Mouse (Mus musculus) mature B cell (primary cell): ENCODE results near the gene Cenpp.

Source experiments
- in situ Hi-C: fragments of 300-500 bp; cut with MboI; formaldehyde crosslinking; loops from 2 replicates; pipeline ENCODE4 v1.14.3; 2019

The Cenpp gene

DNA sequence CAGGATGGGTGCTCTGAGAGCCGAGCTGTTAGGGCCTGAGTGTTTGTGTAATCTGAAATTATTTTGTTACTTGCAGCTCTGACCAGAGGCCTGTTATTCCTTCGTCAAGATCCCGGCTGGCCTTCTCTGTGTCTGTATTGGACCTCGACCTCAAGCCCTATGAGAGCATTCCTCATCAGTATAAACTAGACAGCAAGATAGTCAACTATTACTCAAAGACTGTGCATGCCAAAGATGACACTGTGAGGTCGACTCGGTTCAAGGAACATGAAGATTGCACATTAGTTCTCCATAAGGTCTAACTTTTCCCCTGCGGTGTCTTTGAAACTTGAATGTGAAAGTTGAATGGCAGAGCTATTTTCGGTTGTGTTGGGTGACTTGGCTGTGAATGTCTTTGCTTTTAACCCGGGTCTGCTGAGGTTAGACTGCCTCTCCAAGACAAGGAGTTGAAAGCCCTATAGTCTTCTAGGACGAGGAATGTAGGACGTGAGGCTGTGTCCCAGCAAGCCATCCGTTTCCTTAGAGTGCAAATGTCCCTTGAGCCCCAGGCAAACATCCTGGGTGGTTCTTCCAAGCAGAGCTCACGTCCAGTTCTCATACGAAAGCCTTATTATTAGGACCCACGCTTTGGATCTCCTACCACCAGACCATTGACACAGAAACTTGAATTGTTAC is 191.0 kb downstream of the Cenpp start:
- in situ Hi-C loops, result no loop called here

DNA sequence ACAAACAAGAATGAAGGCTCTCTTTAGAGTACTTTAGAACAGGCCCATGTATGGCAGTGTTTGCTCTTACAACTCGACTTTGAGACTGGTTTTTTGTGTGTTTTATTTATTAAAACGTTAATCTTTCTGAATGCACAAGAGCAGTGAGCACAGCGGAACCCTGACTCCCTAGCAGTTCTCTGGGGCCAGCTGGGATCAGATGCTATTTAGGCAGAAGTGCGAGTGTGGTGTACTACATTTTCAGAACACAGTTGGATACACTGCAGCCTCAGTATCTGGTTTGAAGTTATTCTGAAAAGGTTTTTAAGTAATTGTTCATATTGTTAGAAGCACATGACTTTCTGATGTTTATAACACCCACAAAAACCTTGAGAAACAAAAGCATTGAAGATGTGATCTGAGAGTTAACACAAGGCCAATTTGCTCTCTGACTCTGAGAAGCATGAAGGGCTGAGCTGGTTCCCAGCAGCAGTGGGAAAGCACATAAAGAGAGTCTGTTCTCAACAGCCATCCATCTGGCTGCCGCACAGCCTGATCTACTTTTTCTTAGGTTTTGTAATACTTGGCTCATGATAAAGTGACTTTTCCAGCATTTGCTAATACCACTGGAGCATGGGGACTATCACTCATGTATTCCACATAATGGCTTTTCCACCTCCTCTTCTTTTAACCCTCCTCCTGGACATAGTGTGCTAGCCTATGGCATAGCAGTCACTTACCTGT is 191.7 kb downstream of the Cenpp start:
- in situ Hi-C loops, result no loop called here

DNA sequence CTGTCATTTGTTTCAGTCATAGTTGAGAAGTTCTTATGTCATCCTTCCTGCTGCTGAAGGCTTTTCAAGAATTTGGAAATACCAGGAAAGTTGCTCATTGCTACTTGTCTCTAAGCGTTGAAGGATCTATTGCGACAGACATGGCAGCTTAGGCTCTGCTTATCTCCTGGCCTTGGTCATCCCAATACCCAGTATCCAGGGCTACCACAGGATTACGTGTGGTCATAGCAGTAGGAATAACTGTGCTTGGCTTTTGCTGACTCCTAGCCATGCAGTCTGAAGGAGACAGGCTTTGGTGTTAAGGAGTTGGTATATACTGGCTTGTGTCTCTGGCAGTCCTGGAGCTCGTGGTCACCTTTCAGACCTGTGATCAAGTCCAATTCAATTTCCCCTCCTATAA is 192.3 kb downstream of the Cenpp start:
- in situ Hi-C loops, result no loop called here

DNA sequence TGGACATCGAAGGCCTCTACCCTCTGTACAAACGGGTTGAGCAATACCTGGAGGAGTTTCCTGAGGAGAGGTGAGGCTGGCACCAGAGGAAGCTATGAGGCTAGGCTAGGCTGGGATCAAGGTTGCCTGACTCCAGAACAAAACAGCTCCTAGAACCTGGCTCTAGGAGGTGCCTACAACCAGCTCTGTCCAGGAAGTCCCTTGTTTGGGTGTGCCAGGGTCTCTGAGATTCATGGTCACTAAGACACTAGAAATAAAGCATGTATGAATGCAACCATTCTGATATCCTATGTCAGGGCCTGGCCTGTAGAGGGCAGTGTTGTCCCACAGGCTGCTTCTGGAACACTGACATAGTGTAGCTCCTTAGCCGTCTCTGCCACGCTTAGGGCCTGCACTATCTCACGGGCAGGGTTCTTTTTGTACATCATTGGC is 203.3 kb downstream of the Cenpp start:
- in situ Hi-C loops, result no loop called here

DNA sequence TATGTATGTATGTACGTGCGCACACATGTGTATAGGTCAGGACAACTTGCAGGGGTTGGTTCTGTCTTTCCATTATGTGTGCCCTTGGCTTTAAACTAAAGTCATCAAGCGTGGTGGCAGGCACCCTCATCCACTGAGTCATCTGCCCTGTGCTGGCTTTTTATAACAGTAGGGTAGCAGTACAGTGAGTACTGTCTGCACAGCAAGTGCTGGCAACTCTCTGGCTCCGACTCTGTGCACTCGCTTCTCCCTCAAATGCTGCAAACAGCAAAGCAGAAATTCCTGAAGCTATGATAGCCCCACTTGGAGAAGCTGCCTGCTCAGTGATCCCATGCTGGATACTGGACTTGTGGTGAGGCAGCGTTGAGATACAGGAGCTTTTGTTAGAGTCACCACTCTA is 208.1 kb downstream of the Cenpp start:
- in situ Hi-C loops, result no loop called here

DNA sequence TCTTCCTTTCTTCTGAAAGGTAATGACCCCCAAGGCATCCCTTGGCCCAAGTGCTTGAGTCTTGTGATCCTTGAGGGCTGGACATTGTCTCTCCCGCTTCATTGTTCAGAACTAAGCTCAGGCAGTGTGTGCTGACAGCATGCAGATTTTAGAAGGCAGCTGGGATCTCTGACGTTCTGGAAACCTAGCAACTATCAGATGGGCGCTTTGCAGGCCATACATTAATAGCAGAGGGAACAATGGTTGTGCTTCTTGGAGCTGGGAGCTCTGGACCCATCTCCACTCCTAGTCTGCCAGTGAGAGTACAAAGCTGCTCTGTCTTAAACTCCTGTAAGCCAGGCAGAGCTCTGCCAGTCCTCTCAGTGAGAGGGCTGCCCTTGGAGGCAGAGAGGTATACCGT is 216.4 kb downstream of the Cenpp start:
- in situ Hi-C loops, result no loop called here

DNA sequence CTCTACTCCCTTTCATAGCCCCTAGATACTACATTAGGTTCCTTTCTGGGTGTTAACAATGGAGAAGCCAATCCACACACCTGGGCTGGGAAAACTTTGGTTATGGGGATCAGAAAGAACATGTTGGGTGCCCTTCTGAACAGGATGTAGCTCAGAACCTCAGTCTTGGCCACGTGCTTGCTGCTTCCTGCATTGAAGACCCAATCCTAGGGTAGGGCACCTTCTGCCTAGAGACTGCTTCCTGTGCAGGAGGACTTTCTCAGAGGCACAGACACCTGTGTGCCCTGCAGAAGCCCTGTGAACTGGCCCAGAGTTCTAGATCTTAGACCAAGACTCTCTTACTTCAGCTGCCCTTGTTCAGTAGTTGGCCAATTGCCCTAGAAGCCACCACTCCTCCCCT is 216.8 kb downstream of the Cenpp start:
- in situ Hi-C loops, result no loop called here

DNA sequence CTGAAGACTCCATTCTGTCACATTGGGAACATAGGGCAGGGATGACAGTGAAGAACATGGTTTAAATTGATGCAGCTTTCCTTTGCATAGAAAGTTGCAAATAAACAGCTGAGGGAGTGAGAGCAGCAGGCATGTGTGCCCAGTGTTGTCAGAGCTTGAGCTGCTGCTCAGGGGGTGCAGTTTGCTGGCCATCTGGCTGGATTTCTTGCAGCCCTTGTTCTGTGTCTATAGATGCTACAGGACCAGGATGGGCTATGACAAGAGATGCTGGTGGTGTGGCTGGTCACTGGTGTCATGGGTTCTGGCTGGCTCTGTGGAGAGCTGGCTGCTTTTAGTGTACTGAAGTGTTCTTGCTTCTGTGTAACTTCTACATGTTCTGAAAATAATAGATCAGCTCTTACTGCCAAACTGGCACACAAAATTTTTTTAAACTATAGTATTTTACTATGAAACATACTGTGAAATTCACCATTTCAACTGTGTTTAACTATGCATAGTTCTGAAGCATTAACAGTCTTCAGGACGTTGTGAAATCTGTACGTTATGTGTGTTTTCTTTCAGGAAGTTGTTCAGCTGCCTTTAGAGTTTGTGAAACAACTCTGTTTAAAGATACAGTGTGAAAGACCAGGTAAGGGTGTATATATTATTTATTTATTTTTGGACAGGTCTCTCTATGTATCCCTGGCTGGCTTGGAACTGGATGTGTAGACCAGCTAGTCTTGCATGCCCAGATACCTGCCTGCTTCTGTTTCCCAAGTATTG is 219.1 kb downstream of the Cenpp start:
- in situ Hi-C loops, result no loop called here

DNA sequence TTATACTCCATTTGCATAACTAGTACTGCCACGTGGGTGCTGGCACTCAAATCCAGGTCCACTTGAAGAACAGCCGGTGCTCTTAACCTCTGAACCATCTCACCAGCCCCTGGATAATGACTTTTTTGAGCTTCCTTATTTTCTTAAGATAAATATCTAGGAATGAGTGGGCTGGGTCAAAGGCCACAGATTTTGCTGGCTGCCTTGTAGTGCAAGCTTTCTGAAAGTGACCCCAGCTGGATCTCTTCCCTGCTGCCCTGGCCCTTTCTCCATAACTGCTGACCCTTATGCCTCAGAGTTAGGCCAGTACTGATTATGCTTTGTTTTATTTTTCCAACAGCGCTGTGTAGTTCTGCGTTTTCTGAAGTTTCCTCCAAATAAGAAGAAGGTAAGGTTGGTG is 222.1 kb downstream of the Cenpp start:
- in situ Hi-C loops, result no loop called here

DNA sequence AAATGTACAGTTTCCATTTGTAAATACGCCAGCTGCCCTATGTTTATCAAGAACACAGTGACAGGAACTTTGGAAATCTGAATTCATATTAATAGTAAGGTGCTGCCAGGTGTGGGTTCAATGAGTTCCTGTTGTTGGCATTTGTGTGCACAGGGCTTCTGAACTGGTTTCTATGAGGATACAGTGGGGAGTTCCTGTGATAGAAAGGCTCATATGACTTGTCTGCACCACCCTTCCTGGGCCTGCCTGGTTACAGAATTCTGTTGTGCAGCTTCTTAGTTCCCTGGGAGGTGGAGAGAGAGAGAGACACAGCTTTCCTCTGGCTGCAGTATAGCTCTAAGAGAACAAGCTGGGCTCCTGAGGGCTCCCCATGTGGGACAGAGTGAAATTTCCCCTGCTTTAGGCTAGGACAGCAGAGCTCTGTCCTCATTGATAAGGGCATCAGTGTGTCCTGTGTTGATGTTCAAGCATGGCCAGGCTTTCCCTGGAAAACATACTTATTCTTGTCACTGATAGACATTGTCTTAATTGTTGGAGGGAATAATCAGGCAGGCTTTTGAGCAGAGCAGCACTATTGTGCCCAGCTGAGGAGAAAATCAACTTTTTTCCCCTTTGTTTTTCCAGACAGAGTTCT is 224.4 kb downstream of the Cenpp start:
- in situ Hi-C loops, result no loop called here

DNA sequence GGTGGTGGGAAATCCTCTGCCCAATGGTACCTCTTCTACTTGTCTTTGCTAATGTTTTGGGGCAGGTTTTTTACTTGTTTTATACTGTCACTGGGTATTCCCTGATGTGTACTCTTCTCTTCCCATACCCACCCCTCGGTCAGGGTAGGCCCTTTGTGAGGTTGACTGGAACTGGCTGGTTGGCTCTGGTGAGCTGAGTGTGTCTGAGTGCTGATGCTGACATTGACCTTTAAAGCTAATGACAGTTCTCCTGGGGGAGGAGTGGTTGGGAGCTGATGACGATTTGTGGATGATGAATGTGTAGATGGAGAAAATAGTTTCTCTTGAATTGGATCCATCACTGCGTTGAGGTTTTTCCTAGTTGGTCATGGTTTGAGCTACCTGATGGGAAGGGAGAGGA is 225.8 kb downstream of the Cenpp start:
- in situ Hi-C loops, result no loop called here

DNA sequence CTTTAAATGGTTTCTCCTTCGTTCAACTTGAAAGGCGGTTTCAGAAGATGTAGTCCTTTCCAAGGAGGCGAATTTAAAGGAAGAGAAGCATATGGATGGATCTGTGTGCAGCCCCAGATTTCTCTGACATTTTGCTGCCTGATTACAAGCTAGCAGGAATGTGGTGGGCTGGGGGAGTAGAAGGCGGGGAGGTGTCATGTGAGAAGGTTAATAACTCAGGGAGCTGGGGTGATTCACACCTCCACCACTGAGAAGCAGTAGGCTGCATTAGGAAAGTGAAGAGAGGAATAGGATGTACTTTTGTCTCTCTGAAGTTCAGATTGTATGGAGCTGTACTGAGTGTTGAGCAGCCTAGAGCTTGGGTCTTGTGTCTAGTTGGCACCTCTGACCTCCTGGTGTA is 230.6 kb downstream of the Cenpp start:
- in situ Hi-C loops, result no loop called here

DNA sequence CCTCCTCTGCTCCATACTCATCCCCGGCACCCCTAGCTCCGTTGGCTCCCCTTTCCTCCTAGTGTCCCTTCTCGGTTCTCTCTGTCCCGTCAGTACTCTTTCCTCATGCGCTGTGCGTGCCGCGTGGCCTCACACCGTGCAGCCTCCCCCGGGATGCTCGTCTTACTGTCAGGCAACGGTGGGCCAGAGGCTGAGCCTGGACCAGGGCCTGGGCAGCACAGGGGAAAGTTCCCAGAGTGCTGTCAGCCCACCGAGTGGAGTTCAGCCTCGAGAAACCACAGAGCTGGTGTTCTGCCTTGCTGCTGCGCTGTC is 231.0 kb downstream of the Cenpp start:
- in situ Hi-C loops, result no loop called here

DNA sequence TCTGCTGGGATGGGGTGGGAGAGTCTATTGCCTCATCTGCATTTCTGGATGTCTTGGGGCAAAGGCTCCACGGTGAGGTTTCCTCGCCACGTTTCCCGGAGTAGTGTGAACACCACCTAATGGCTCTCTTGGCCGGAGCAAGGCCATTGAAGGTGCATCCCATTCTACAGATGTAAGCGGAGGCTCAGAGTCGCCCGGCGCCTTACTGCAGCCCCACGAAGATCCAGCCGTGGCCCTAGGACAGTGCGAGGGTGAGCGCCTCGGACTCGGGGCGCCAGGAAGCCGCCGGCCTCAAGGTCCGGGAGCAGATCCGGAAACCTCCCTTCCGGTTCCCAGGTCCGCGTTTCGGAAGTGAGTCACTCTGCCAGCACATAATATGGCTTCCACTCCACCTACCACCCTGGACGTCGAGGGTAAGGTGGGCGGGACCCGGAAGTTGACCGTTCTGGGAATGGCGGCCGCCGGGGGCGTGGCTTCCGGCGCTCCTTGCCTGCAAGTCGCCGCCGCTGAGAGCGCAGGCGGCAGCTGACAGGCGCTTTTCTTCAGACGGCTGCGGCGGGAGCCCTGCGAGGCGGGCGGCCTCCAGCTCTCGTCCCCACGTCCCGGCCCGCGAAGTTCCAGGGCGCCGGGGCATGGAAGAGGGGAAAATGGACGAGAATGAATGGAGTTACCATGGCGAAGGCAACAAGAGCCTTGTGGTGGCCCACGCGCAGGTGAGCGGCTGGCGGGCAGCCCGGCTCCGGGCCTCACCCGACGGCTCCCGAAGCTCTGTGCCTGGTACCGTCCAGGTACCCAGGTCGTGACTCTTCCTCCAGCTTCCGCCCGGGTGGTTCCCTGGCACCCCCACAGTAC is 231.6 kb downstream of the Cenpp start, which contains the start of gene Ippk:
Gene Ippk, plus strand, starts transcription at position 496 of the 852 bp plus-strand sequence.
- in situ Hi-C loops, result no loop called here
